In genomic region chr1:172064613-172065141, GRCm38 (mm10) we compare ENCODE assay signal across 12 mouse cellular contexts. TPM values are rescaled to one million over a fixed set of nuclear protein-coding genes. Genes with fewer than 3 reads are reported as not detected.
A peak's percentile ranks its signal among the peaks of the same experiment; 100 is the strongest.
DNase-seq lines count a peak whose midpoint lies in the region; ATAC-seq and TF ChIP-seq lines count a peak whose summit lies in the region.
"Had no signal": no experiment of that assay in that cellular context is flagged by ENCODE, and none has a peak within 500 bp of the region (broad histone marks: within the 10 kb centered on the region; RNA-seq: fewer than 3 reads in every experiment).

No protein-coding gene starts in this region.

- peaks cover 60% of the 10 kb centered on the region for H3K36me3 ChIP-seq in kidney, embryonic 15.5 days
- no peaks in the 10 kb centered on the region; the same call in 1 of the 2 replicates for H3K36me3 ChIP-seq in kidney, adult 2 months (ENCODE audit: control insufficient read depth, insufficient read depth, low read length)
- H3K36me3 ChIP-seq in forebrain, embryonic 12.5 days (replicated peaks): peaks cover 56% of the 10 kb centered on the region
- H3K36me3 ChIP-seq in hindbrain, embryonic 16.5 days (ENCODE audit: control insufficient read depth, insufficient read depth, low read length): peaks cover 40% of the 10 kb centered on the region
- H3K36me3 ChIP-seq in midbrain, embryonic 16.5 days (ENCODE audit: control insufficient read depth, insufficient read depth, low read length): peaks cover 38% of the 10 kb centered on the region
- H3K36me3 ChIP-seq in heart, adult 2 months (ENCODE audit: control insufficient read depth, insufficient read depth, low read length): no peaks in the 10 kb centered on the region
- H3K36me3 ChIP-seq in lung, postnatal 0 days (ENCODE audit: insufficient read depth, low read length): peaks cover 33% of the 10 kb centered on the region; the same call in 1 of the 2 replicates

- H3K4me3 ChIP-seq in kidney, embryonic 15.5 days (replicated peaks): no peak overlapping the region
- H3K4me3 ChIP-seq in kidney, adult 2 months (ENCODE audit: insufficient read depth, low read depth, low read length): no peak overlapping the region
- H3K4me3 ChIP-seq in forebrain, embryonic 12.5 days (replicated peaks): no peak overlapping the region
- no peak overlapping the region for H3K4me3 ChIP-seq in hindbrain, embryonic 16.5 days (ENCODE audit: low read length)
- no peak overlapping the region for H3K4me3 ChIP-seq in midbrain, embryonic 16.5 days (ENCODE audit: low read depth, low read length)
- H3K4me3 ChIP-seq in heart, adult 2 months: no peak overlapping the region
- no peak overlapping the region for H3K4me3 ChIP-seq in lung, postnatal 0 days (ENCODE audit: low read depth, low read length)
- H3K4me3 ChIP-seq: heart, embryonic 13.5 days had no signal

- 75% methylated on average over 13 of the region's 13 CpGs for WGBS in kidney, embryonic 15.5 days
- WGBS in kidney, adult 2 months: 80% methylated on average over 13 of the region's 13 CpGs
- 73% methylated on average over 13 of the region's 13 CpGs for WGBS in forebrain, embryonic 12.5 days
- 33% methylated on average over 13 of the region's 13 CpGs for WGBS in hindbrain, embryonic 16.5 days
- 45% methylated on average over 13 of the region's 13 CpGs for WGBS in midbrain, embryonic 16.5 days
- 71% methylated on average over 13 of the region's 13 CpGs for WGBS in heart, adult 2 months
- 74% methylated on average over 13 of the region's 13 CpGs for WGBS in lung, postnatal 0 days

- no peaks in the 10 kb centered on the region for H3K9me3 ChIP-seq in kidney, embryonic 15.5 days (replicated peaks)
- no peaks in the 10 kb centered on the region for H3K9me3 ChIP-seq in forebrain, embryonic 12.5 days
- H3K9me3 ChIP-seq in hindbrain, embryonic 16.5 days (ENCODE audit: control insufficient read depth, low read length): no peaks in the 10 kb centered on the region
- H3K9me3 ChIP-seq in midbrain, embryonic 16.5 days (replicated peaks; ENCODE audit: control insufficient read depth, low read length, poor library complexity, severe bottlenecking): no peaks in the 10 kb centered on the region
- H3K9me3 ChIP-seq in lung, postnatal 0 days (ENCODE audit: low read length): no peaks in the 10 kb centered on the region
- H3K9me3 ChIP-seq: heart, embryonic 13.5 days had no signal

- DNase-seq in kidney, adult 2 months: no peak
- no peak for DNase-seq in heart, adult 2 months
- no peak for DNase-seq in lung, postnatal 0 days (ENCODE audit: low spot score)
- no peak for DNase-seq in urinary bladder, postnatal 14 days (ENCODE audit: low spot score)
- DNase-seq: adrenal gland, adult 2 months; lung, postnatal 4 days; thymus, adult 18-20 months had no signal

- H3K9ac ChIP-seq in kidney, embryonic 15.5 days: no peak overlapping the region
- no peak overlapping the region for H3K9ac ChIP-seq in forebrain, embryonic 12.5 days
- no peak overlapping the region for H3K9ac ChIP-seq in hindbrain, embryonic 16.5 days (ENCODE audit: low read depth, low read length)
- no peak overlapping the region for H3K9ac ChIP-seq in midbrain, embryonic 16.5 days (ENCODE audit: low read depth, low read length)
- H3K9ac ChIP-seq in heart, adult 2 months (ENCODE audit: low read depth, low read length): no peak overlapping the region
- no peak overlapping the region for H3K9ac ChIP-seq in lung, postnatal 0 days (replicated peaks; ENCODE audit: low read depth)
- H3K9ac ChIP-seq: heart, embryonic 13.5 days had no signal

- no peak overlapping the region for H3K4me2 ChIP-seq in kidney, embryonic 15.5 days
- H3K4me2 ChIP-seq in forebrain, embryonic 12.5 days: no peak overlapping the region
- no peak overlapping the region for H3K4me2 ChIP-seq in hindbrain, embryonic 16.5 days (ENCODE audit: low read length)
- no peak overlapping the region for H3K4me2 ChIP-seq in midbrain, embryonic 16.5 days (ENCODE audit: low read length)
- H3K4me2 ChIP-seq in lung, postnatal 0 days (replicated peaks; ENCODE audit: low read depth, low read length): no peak overlapping the region
- H3K4me2 ChIP-seq: heart, embryonic 13.5 days had no signal

- peaks cover 18% of the 10 kb centered on the region for H3K4me1 ChIP-seq in kidney, embryonic 15.5 days
- no peaks in the 10 kb centered on the region for H3K4me1 ChIP-seq in kidney, adult 2 months (ENCODE audit: control insufficient read depth, insufficient read depth, low read length)
- H3K4me1 ChIP-seq in forebrain, embryonic 12.5 days: peaks cover 28% of the 10 kb centered on the region
- H3K4me1 ChIP-seq in hindbrain, embryonic 16.5 days (ENCODE audit: control insufficient read depth, insufficient read depth, low read depth, low read length): peaks cover 3% of the 10 kb centered on the region; the same call in 1 of the 2 replicates
- no peaks in the 10 kb centered on the region for H3K4me1 ChIP-seq in midbrain, embryonic 16.5 days (ENCODE audit: control insufficient read depth, insufficient read depth, low read length)
- no peaks in the 10 kb centered on the region for H3K4me1 ChIP-seq in heart, adult 2 months (ENCODE audit: control insufficient read depth, insufficient read depth, low read length)
- no peaks in the 10 kb centered on the region for H3K4me1 ChIP-seq in lung, postnatal 0 days (ENCODE audit: insufficient read depth, low read depth, low read length)

- intact Hi-C loops in heart, adult 2 months (cut with DNase I): no loop called here

- no peak overlapping the region for H3K27ac ChIP-seq in kidney, embryonic 15.5 days
- H3K27ac ChIP-seq in kidney, adult 2 months (ENCODE audit: insufficient read depth, low read depth, low read length): no peak overlapping the region
- peak overlapping the region; percentile 46 for H3K27ac ChIP-seq in forebrain, embryonic 12.5 days
- H3K27ac ChIP-seq in hindbrain, embryonic 16.5 days (ENCODE audit: low read depth, low read length): peak overlapping the region; percentile 64
- 0 out of 2 replicates have a peak overlapping the region, but pooled peaks have one; percentile 10 for H3K27ac ChIP-seq in midbrain, embryonic 16.5 days (ENCODE audit: low read length)
- H3K27ac ChIP-seq in heart, adult 2 months: no peak overlapping the region
- no peak overlapping the region for H3K27ac ChIP-seq in lung, postnatal 0 days (ENCODE audit: low read length)
- H3K27ac ChIP-seq: heart, embryonic 13.5 days had no signal

- no peaks in the 10 kb centered on the region for H3K27me3 ChIP-seq in kidney, embryonic 15.5 days
- no peaks in the 10 kb centered on the region for H3K27me3 ChIP-seq in kidney, adult 2 months (replicated peaks; ENCODE audit: control insufficient read depth, insufficient read depth, low read length)
- H3K27me3 ChIP-seq in forebrain, embryonic 12.5 days: no peaks in the 10 kb centered on the region
- no peaks in the 10 kb centered on the region for H3K27me3 ChIP-seq in hindbrain, embryonic 16.5 days (replicated peaks; ENCODE audit: control insufficient read depth, insufficient read depth, low read length)
- no peaks in the 10 kb centered on the region for H3K27me3 ChIP-seq in midbrain, embryonic 16.5 days (ENCODE audit: control insufficient read depth, insufficient read depth, low read depth, low read length)
- no peaks in the 10 kb centered on the region for H3K27me3 ChIP-seq in heart, adult 2 months (ENCODE audit: control insufficient read depth, insufficient read depth, low read length)
- H3K27me3 ChIP-seq in lung, postnatal 0 days (replicated peaks; ENCODE audit: insufficient read depth, low read length): no peaks in the 10 kb centered on the region

- TF ChIP-seq EP300 in heart, adult 2 months (IDR thresholded peaks at IDR 0.05; ENCODE audit: insufficient read depth, low read depth, low read length): no peak
- no peak for TF ChIP-seq EP300 in lung, postnatal 0 days (IDR thresholded peaks at IDR 0.05)

- TF ChIP-seq CTCF in kidney, adult 2 months (conservative IDR thresholded peaks at IDR 0.05; ENCODE audit: insufficient read depth, insufficient read length, low read depth, low read length): no peak
- no peak for TF ChIP-seq CTCF in heart, adult 2 months (IDR thresholded peaks at IDR 0.05)
- no peak for TF ChIP-seq CTCF in lung, postnatal 0 days (IDR thresholded peaks at IDR 0.05)

- ATAC-seq in kidney, embryonic 15.5 days (replicated peaks; ENCODE audit: low FRiP score): peak; percentile 20; the same call in 1 of the 2 replicates
- peak; percentile 20; the same call in 1 of the 2 replicates for ATAC-seq in forebrain, embryonic 12.5 days (ENCODE audit: low FRiP score)
- peak; percentile 70 for ATAC-seq in hindbrain, embryonic 16.5 days
- peak; percentile 70 for ATAC-seq in midbrain, embryonic 16.5 days
- no peak for ATAC-seq in lung, postnatal 0 days

- TF ChIP-seq POLR2A in kidney, adult 2 months (IDR thresholded peaks at IDR 0.05; ENCODE audit: low read depth, low read length): no peak
- no peak for TF ChIP-seq POLR2A in heart, adult 2 months (IDR thresholded peaks at IDR 0.05; ENCODE audit: insufficient read depth, low read depth, low read length)

- no peaks in the 10 kb centered on the region for H3K79me2 ChIP-seq in heart, adult 2 months (replicated peaks; ENCODE audit: control insufficient read depth, insufficient read depth, low read length)

RNA-seq across cellular contexts. Expression of gene Nhlh1, which starts 7.3 kb away (rescaled TPM):
- polyA plus RNA-seq in kidney, embryonic 15.5 days (2015; fragmentation: Nextera tagmentation; extraction: Ambion mirVana): not detected in 2 replicates
- not detected in 2 replicates for polyA plus RNA-seq in kidney, adult 2 months (2012; rRNA removed)
- polyA plus RNA-seq in forebrain, embryonic 12.5 days (2016; fragmentation: Nextera tagmentation; extraction: Ambion mirVana): 9.0 and 9.8 TPM in 2 replicates
- polyA plus RNA-seq in hindbrain, embryonic 16.5 days (2015; fragmentation: Nextera tagmentation; extraction: Ambion mirVana): 2.6 and 3.2 TPM in 2 replicates
- polyA plus RNA-seq in midbrain, embryonic 16.5 days (2015; fragmentation: Nextera tagmentation; extraction: Ambion mirVana): 0.45 and 1.2 TPM in 2 replicates
- not detected for total RNA-seq in heart, adult 2 months (2021)
- polyA plus RNA-seq in heart, adult 2 months (2012; rRNA removed): not detected in 2 replicates
- not detected in 2 replicates for polyA plus RNA-seq in lung, postnatal 0 days (2015; fragmentation: Nextera tagmentation; extraction: Ambion mirVana)
- total RNA-seq: adrenal gland, adult 2 months had no signal
- polyA plus RNA-seq: adrenal gland, adult 2 months; heart, embryonic 13.5 days had no signal

RNA-seq across cellular contexts. Expression of gene Copa, which starts 17.7 kb away (rescaled TPM):
- 221 and 237 TPM in 2 replicates for polyA plus RNA-seq in kidney, embryonic 15.5 days (2015; fragmentation: Nextera tagmentation; extraction: Ambion mirVana)
- 60.4 and 74.9 TPM in 2 replicates for polyA plus RNA-seq in kidney, adult 2 months (2012; rRNA removed)
- 199 and 222 TPM in 2 replicates for polyA plus RNA-seq in forebrain, embryonic 12.5 days (2016; fragmentation: Nextera tagmentation; extraction: Ambion mirVana)
- polyA plus RNA-seq in hindbrain, embryonic 16.5 days (2015; fragmentation: Nextera tagmentation; extraction: Ambion mirVana): 181 and 214 TPM in 2 replicates
- polyA plus RNA-seq in midbrain, embryonic 16.5 days (2015; fragmentation: Nextera tagmentation; extraction: Ambion mirVana): 209 and 222 TPM in 2 replicates
- total RNA-seq in heart, adult 2 months (2021): 100 to 1,000 TPM in 1 of 2 experiments, 10 to 100 TPM in 1; 98.5 to 111 TPM
- 42.3 and 59.2 TPM in 2 replicates for polyA plus RNA-seq in heart, adult 2 months (2012; rRNA removed)
- 99.1 and 111 TPM in 2 replicates for polyA plus RNA-seq in lung, postnatal 0 days (2015; fragmentation: Nextera tagmentation; extraction: Ambion mirVana)

RNA-seq across cellular contexts. Expression of gene Ncstn, which starts 17.9 kb away (rescaled TPM):
- 130 and 137 TPM in 2 replicates for polyA plus RNA-seq in kidney, embryonic 15.5 days (2015; fragmentation: Nextera tagmentation; extraction: Ambion mirVana)
- 94.0 and 98.3 TPM in 2 replicates for polyA plus RNA-seq in kidney, adult 2 months (2012; rRNA removed)
- 107 and 111 TPM in 2 replicates for polyA plus RNA-seq in forebrain, embryonic 12.5 days (2016; fragmentation: Nextera tagmentation; extraction: Ambion mirVana)
- polyA plus RNA-seq in hindbrain, embryonic 16.5 days (2015; fragmentation: Nextera tagmentation; extraction: Ambion mirVana): 110 and 121 TPM in 2 replicates
- polyA plus RNA-seq in midbrain, embryonic 16.5 days (2015; fragmentation: Nextera tagmentation; extraction: Ambion mirVana): 105 and 107 TPM in 2 replicates
- 10 to 100 TPM; 41.5 to 43.2 TPM for total RNA-seq in heart, adult 2 months (2021)
- 63.3 and 78.3 TPM in 2 replicates for polyA plus RNA-seq in heart, adult 2 months (2012; rRNA removed)
- 103 and 108 TPM in 2 replicates for polyA plus RNA-seq in lung, postnatal 0 days (2015; fragmentation: Nextera tagmentation; extraction: Ambion mirVana)

RNA-seq across cellular contexts. Expression of gene Vangl2, which starts 36.4 kb away (rescaled TPM):
- 17.3 and 17.6 TPM in 2 replicates for polyA plus RNA-seq in kidney, embryonic 15.5 days (2015; fragmentation: Nextera tagmentation; extraction: Ambion mirVana)
- 2.9 and 3.3 TPM in 2 replicates for polyA plus RNA-seq in kidney, adult 2 months (2012; rRNA removed)
- polyA plus RNA-seq in forebrain, embryonic 12.5 days (2016; fragmentation: Nextera tagmentation; extraction: Ambion mirVana): 61.9 and 63.2 TPM in 2 replicates
- 39.9 and 50.1 TPM in 2 replicates for polyA plus RNA-seq in hindbrain, embryonic 16.5 days (2015; fragmentation: Nextera tagmentation; extraction: Ambion mirVana)
- 43.7 and 44.0 TPM in 2 replicates for polyA plus RNA-seq in midbrain, embryonic 16.5 days (2015; fragmentation: Nextera tagmentation; extraction: Ambion mirVana)
- total RNA-seq in heart, adult 2 months (2021): 1 to 10 TPM; 1.3 TPM
- 1.3 and 1.9 TPM in 2 replicates for polyA plus RNA-seq in heart, adult 2 months (2012; rRNA removed)
- 6.2 and 6.9 TPM in 2 replicates for polyA plus RNA-seq in lung, postnatal 0 days (2015; fragmentation: Nextera tagmentation; extraction: Ambion mirVana)

Comparison
In these comparisons a context has a peak if more than half of its experiments do, and no peak if none do; other contexts are left out.
1. H3K27ac ChIP-seq: peak in forebrain, embryonic 12.5 days (single experiment), hindbrain, embryonic 16.5 days (single experiment) and midbrain, embryonic 16.5 days (single experiment); none in kidney, embryonic 15.5 days (single experiment), kidney, adult 2 months (single experiment), heart, adult 2 months (single experiment) and lung, postnatal 0 days (single experiment).